Mouse (Mus musculus) lung, adult 2 months (tissue): ENCODE measurements at regions not wholly inside any gene's neighbourhood (a gene's known extent, or its start where the extent isn't known, plus 50 kb on each side); places are given as distances from the start of the nearest gene placed in this dataset.
A peak's percentile ranks its signal among the peaks of the same experiment; 100 is the strongest.

Experiments
- DNase-seq: peaks from one replicate; pipeline ENCODE4 v3.0.0; 2022
- H3K4me1 ChIP-seq: fragments of 200-500 bp; 2 replicates; pipeline ENCODE4 v1.6.1; 2011; ENCODE audit warnings: low read length; ENCODE audit not compliant: control insufficient read depth, insufficient read depth
- H3K4me3 ChIP-seq: fragments of 200-500 bp; replicated peaks from 2 replicates; pipeline ENCODE3; 2011; ENCODE audit warnings: low read depth, mild to moderate bottlenecking, control low read depth, low read length; ENCODE audit errors: extremely low read depth
- CTCF ChIP-seq: fragments of 200-500 bp; IDR thresholded peaks from 2 replicates; pipeline ENCODE4 v1.5.1; 2011; ENCODE audit warnings: mild to moderate bottlenecking, low read length, control low read depth; ENCODE audit not compliant: insufficient read depth
- POLR2A ChIP-seq: fragments of 200-500 bp; IDR thresholded peaks from 2 replicates; pipeline ENCODE4 v1.6.1; 2011; ENCODE audit warnings: low read depth, mild to moderate bottlenecking, control low read depth, low read length, borderline replicate concordance; ENCODE audit errors: extremely low read depth
- WGBS: fragments of 180-500 bp; shearing (Covaris S2); methylation state at CpG from one replicate; pipeline ENCODE4 v1.1.7; 2018; 5-methylcytosine and 5-hydroxymethylcytosine counted together

DNA sequence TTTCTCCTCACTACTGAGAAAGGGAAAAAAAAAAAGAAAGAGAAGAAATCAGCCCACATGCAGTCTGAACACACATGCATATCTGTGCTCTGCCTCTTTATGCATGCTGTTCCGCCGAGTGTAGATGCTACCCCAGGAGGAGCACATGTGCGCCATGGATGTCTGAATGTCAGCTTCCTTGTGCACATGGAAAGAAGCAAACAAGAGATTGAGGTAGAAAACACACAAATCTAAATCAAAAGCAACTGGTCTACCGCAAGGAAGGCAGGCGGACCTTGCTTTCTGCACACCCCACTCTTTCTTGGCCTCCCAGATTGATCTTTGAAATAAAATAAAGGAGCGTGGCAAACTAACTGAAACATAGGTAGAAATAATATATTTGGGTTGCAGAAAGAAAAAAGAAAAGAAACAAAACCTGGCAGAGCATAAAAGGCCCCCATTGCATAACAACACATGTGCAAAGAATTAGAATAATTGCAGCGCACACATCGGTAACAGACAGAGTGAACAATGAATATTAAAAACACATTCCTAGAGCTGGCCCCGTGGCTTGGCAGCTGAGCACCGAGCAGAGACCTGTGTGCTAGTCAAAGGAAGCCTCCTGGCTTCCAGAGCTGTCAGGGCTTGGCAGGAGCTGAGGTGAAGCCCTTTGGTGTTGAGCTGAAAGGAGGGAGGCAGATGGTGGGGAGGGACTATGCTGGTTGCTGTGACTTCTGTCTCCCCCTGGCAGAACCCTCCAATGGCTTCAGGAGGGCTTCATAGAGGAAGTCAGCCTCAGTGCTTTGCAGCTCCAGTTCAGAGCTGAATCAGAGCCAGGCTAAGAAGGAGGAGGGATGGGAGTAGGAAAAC lies 272.1 kb downstream of the Fzd1 start:
- DNase-seq: peak; percentile 12
- no peak for TF ChIP-seq CTCF
- TF ChIP-seq POLR2A: no peak
- 64% methylated on average over 10 of the region's 10 CpGs for WGBS
- no peak overlapping the region for H3K4me3 ChIP-seq
- no peaks in the 10 kb centered on the region for H3K4me1 ChIP-seq

GRCm38 (mm10) chr5:4484780-4485179 lies 273.1 kb downstream of the Fzd1 start:
- 37% methylated on average over 6 of the region's 6 CpGs for WGBS
- DNase-seq: no peak
- TF ChIP-seq CTCF (no peak), POLR2A (no peak)
- Histone ChIP-seq H3K4me3 (no peak overlapping the region), H3K4me1 (no peaks in the 10 kb centered on the region)

DNA sequence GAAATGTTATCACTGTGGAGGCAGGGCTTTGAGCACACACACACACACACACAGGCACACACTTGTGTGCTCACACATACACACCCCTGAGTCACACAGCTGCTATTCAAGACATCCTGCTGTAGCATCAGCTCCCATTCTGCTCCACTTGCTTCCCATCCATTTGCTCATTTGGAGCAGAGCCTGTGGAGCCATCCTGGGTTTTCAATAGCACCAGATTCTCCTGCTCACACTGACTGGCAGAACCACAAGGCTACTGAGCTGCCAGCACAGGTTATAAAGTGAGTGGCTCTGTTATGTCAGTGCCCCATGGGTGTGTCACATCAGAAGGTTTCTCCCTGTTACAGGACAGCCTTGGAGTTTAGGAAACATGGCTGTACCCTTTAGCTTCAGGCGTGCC lies 273.7 kb downstream of the Fzd1 start:
- WGBS: 93% methylated on average over 1 of the region's 1 CpGs
- TF ChIP-seq CTCF (no peak), POLR2A (no peak)

DNA sequence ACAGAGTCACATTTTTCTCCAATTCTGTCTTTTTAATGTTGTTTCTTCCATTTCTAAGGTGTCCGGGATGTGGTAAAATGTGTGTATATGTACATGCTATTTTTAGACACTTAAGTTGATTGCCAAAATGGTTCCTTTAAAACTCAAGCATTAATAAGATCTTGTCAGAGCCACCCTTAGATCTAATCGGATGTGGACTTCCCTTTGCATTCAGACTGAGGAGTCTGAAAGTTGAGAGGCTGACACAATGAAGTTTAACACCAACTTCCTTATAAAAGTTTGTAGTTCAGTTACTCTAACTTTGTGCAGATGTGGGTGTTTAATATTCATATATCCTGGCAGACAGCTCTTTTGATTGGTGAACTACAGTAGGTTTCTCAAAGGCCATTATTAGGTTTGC lies 282.1 kb downstream of the Mterf1b start:
- TF ChIP-seq CTCF: no peak
- DNase-seq: no peak
- no peak overlapping the region for H3K4me3 ChIP-seq
- WGBS: 55% methylated on average over 2 of the region's 2 CpGs
- no peaks in the 10 kb centered on the region for H3K4me1 ChIP-seq

More for the DNA sequence above, 273.7 kb downstream of the Fzd1 start:
- no peak for DNase-seq
- Histone ChIP-seq H3K4me3 (no peak overlapping the region), H3K4me1 (no peaks in the 10 kb centered on the region)
